Mouse (Mus musculus) left cerebral cortex, postnatal 25 days (tissue): ENCODE results near the gene Gramd1a. TPM values are rescaled to one million over a fixed set of nuclear protein-coding genes. Genes with fewer than 3 reads are reported as not detected.

Experiments used
- DNase-seq, 2 experiments: peaks; one replicate each; pipeline ENCODE4 v3.0.0; 2022; ENCODE audit warnings: low spot score in 2 of 2, mixed read lengths in 1 of 2
- intact Hi-C: fragments of 180-260 bp; cut with DNase I; formaldehyde crosslinking; loops from one replicate; pipeline ENCODE4 v1.15.1; 2025
- total RNA-seq, 2 experiments: library from RNA; stranded (reverse); gene quantifications; 2 replicates each; pipeline ENCODE4 v1.2.3; 2021

Gene Gramd1a
- total RNA-seq, 2 experiments from 2014 or later = 108 to 110 TPM

DNA sequence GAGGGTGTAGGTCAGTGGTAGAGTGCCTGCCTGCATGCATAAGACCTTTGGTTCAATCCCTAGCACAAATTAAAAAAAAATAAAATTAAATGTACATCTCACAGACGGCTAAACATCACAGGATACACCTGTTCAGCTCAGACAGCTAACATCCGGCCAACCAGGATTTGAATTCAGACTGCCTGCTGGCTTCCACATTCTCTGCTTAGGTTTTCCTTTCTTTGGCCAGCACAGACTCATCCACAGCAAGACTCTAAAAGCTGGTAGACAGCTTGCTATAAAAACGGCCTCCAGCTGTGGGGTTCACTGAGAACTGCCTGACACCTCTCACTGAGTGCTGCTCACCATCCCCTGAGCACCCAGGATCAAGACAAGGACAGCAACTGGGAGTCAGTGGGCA is 49.5 kb downstream of the Gramd1a start:
- intact Hi-C loops = no loop called here
- no peak for DNase-seq

GRCm38 (mm10) chr7:31105061-31105768 is 50.5 kb downstream of the Gramd1a start:
- intact Hi-C loops = loop anchor here (1.0 kb wide), 1 partner anchor 18 kb away; no protein-coding TSS in a partner anchor
- DNase-seq = peak; percentile 64 to 92

DNA sequence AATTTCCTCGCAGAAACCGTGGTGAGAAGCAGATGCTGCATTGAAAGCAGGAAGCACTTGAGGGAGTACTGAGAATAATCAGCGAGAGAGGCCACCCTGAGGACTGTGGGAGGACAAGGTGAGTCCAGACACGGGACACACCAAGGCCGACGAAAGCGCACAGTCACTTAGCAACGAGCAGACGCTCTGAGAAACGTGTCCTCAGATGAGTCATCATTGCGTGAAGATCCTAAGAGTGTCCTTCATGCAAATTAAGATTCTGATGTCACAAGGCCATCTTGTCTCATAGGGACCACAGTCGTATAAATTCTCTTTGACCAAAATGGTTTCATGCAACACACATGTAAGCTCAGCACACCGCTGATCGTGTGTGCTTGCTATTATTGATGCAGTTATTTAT is 54.9 kb downstream of the Gramd1a start:
- DNase-seq = no peak
- intact Hi-C loops = no loop called here

DNA sequence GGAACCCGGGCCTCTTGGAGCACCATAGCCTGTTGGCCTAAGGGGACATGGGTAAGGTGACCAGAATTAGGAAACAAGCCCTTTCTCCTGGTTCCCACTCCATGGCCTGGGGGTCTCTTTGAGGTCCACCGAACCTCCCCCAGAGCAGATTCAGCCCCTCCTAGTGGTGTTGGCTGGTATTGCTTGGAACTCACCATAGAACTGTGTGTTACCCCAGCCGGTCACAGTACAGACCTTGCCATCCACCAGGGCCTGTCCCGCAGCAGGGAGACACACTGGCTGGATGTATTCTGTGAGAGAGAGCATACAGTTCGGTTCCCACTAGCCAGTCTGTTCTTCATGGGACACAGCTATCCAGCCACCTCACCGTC is 56.1 kb downstream of the Gramd1a start:
- intact Hi-C loops = loop anchor here (5.0 kb wide), 1 partner anchor 142 kb away; the partner anchor contains the start of gene Usf2

GRCm38 (mm10) chr7:31098697-31099611 is 56.7 kb downstream of the Gramd1a start:
- intact Hi-C loops = loop anchor here (5.0 kb wide), 1 partner anchor 142 kb away; the partner anchor contains the start of gene Usf2
- DNase-seq = no peak

More for the DNA sequence above, 56.1 kb downstream of the Gramd1a start:
- DNase-seq = no peak

GRCm38 (mm10) chr7:31097583-31098248 is 58.0 kb downstream of the Gramd1a start:
- DNase-seq = peak; percentile 91 to 93
- intact Hi-C loops = loop anchor here (1.0 to 5.0 kb wide), 2 partner anchors 38 to 140 kb away; partner anchors contain the start of genes Lgi4 and Usf2

DNA sequence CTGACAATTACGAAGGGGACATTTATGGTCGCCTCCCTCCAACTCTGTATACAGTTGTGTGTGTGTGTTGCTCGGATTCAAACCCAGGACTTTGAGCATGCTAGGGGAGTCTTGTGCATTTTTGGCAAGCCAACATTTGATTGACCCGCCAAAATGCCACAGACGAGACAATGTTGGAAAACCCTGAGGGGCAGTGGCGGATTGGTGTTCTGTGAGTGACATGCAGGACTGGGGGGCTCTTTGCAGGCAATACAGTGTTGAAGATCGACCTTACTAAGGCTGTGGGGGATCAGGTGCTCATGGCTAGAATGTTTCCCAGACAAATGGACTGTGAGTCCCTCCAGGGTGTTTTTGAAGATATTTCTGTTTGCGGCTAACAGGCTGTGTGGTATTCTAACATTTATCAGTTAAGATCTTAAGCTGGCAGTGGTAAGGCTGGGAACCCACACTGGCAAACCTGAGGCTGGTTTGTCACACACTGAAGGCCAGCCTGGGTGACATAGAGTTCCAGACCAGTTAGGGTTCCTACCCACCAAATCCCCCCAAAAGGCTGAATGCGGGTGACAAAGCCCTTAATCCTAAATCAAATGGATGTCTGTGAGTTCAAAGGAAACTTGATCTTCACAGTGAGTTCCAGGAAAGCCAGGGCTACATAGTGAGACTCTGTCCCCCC is 58.7 kb downstream of the Gramd1a start:
- intact Hi-C loops = loop anchor here (1.0 to 5.0 kb wide), 2 partner anchors 38 to 140 kb away; partner anchors contain the start of genes Lgi4 and Usf2
- DNase-seq = no peak

GRCm38 (mm10) chr7:31094774-31095501 is 60.8 kb downstream of the Gramd1a start:
- intact Hi-C loops = loop anchor here (5.0 kb wide), 1 partner anchor 138 kb away; the partner anchor contains the start of gene Usf2

DNA sequence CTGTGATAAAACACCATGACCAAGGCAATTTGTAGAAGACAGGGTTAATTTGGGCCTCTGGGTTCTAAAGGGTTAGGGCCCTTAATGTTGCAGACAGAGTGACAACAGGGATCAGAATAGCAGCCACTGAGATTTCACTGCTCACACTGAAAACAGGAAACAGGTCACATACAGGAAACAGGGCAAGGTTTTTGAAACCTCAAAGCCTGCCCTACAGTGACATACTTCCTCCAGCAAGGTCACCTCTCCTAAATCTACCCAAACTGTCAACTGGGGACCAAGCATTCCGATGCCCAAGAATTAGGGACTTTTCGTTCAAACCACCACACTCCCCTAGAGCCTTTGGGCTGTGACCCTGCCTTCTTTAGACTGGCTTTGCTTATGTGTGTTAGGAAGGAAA is 66.0 kb downstream of the Gramd1a start:
- intact Hi-C loops = no loop called here
- no peak for DNase-seq

More at GRCm38 (mm10) chr7:31094774-31095501, 60.8 kb downstream of the Gramd1a start:
- DNase-seq = no peak

DNA sequence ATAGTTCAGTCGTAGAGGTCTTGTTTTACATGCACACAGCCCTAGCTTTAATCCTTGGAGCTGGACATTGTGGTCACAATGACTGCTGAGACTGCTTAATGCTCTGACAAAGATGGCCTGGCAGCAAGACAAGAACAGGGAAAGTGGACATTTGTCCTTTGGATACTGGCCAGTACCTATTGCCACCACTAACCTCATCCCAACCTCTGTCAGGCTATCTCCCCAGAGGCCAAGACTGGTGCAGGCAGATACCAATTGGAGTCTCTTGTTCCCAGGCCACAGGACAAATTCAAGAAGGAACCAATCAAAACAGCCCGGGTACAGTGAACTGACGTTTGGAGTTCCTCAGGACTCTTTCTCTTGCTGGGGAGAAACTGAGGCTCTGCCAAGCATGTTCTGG is 67.5 kb downstream of the Gramd1a start:
- no peak for DNase-seq
- intact Hi-C loops = no loop called here

DNA sequence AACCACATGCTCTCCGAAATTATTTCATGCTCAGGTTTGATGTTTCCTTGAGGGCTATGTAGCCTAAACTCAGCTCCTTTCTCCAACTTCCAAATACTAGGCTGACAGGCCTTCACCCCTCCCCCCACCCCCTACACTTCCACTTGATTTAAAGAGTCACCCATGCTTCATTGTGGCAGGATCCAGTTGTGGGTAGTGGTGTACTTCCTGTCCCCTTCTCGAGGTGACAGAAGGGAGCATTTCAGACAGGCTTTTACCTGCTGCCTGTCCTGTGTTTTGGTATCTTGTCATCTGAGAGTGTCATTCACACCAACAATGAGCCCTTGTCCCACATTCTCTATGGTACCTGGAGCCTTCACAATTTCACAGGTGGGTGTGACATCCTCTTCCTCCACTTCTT is 68.4 kb downstream of the Gramd1a start:
- intact Hi-C loops = no loop called here
- no peak for DNase-seq

DNA sequence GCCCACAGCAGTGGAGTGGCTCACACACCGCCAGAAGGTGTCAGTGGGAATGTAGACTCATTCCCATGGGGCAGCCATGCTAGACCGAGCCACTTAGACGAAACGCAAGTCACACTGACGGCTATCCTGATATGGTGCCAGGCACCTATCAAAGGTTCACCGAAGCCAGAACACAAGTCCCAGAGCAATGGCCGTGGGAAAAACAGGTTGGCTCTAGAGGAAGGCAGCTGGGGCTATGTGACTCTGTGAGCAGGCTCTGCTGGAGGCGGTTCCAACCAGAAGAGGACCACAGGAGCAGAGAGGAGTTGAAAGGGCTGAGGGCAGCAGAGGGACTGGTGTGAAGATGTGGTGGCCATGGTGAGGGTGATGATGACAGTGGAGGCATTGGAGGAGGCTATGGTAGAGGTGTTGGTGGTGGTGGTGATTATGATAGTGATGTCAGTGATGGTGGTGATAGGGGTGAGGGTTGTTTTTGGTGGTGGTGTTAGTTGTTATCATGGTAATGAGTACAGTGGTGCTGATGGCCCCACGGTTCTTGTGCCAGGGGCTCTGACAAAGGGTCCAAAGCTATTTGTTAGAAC is 69.4 kb downstream of the Gramd1a start:
- intact Hi-C loops = no loop called here
- no peak for DNase-seq

DNA sequence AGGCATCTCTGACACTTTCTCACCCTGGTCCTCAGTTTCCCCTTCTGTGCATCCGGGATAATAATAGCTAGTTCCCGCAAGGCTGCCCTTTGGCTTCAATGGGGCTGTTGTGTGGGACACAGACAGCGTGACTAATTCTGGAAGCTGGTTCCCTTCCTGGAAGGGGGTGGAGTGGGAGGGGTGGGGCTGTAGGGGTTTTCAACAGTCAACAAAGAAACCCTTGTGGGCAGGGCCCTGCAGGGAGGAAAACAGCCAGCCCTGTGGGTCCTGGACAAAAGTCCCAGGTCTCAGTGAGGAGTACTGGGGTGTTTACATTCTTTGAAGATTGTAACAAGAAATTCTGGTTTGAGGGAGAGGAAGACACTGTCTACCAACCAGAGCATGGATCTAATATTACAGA is 70.5 kb downstream of the Gramd1a start:
- intact Hi-C loops = no loop called here
- DNase-seq = peak in 1 of 2 experiments; percentile 57

DNA sequence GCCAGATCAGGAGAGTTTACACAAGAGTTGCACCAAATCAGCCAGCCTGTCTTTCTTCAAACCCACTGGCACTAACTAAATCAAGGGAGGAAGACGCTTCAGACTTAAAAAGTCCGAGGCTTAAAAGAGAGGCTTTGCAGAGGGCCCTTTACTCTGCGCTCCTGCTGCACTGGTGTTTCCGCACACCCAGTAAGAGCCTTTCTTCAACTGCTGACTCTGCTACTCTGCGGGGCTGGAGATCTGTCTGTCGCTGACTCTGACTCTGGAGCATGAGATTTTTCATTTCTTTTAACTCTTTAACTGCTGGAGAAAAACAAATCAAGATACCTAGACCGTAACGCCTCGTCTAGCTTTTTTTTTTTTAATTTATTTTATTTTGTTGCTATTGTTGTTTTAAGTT is 71.6 kb downstream of the Gramd1a start:
- peak in 1 of 2 experiments; percentile 37 for DNase-seq

DNA sequence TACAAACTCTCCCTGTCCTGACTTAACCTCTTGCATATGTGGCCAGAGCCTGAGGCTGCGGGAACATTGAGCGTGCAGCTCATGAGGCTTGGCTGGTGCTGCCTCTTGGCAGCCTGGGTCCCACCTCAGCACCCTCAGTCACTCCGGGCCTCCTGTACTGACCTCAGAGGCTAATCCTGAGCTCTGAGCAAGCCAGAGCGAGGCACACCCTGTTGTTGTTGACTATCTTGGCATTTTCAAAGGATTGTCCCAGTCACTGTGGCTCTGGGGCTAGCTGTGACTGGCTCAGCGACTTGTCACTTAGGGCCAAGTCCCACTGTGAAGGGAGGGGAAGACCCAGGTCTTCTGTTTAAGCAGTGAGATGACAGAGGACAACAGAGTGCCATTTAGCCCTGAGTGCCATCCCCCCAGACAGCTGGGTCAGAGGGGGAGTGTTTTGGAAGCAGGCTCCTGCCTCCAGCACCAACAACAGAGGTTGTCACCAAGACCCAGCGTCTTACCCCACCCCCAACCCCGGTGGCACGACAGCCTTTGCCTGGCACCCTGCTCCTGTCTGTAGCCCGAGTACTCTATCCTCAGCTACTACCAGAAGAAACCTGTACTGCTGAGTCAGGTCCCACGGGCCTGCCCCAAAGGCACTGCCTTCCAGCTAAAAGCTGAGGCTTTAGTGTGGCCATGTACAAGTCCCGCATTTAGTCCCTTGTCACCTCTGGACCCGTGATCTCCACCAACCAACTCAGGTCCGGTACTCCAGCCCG is 72.7 kb downstream of the Gramd1a start:
- intact Hi-C loops = no loop called here
- peak in 1 of 2 experiments; percentile 54 for DNase-seq

More for the DNA sequence above, 71.6 kb downstream of the Gramd1a start:
- intact Hi-C loops = no loop called here

DNA sequence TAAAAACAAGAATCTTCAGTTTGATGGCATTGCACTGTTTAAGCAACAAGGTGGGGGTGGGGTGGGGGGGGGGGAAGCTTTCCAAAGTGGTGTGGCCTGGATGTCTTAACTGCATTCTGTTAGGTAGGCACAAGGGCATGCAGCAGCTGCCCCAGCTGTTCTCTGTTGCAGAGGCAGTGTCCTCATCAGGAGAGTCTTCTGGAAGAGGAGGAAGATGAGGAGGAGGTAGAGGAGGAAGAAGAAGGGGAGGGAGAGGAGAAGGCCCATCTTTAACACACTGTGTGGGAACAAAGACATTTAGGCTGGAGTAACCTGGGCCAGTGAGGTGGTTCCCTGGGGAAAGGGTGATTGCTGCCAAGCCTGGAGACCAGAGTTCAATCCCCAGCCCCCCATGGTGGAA is 73.6 kb downstream of the Gramd1a start:
- DNase-seq = no peak
- intact Hi-C loops = no loop called here

DNA sequence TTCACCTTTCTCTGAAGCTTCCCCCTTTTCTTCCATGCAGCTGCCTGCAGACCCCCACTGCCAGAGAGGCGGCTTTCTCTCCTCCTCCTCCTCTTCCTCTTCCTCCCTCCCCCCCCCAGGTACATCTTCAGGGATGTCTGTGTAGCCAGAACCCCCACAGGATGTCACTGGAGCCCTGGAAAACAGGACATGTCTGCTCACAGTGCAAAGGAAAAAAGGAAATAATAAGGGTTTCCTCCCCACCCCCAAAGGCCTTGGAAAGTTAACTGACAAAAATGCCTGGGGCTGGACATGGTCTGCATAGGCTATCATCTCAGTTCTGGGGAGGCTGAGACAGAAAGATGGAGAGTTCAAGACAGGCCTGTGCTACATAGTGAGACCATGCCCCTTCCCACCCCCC is 74.6 kb downstream of the Gramd1a start:
- no peak for DNase-seq
- intact Hi-C loops = no loop called here

DNA sequence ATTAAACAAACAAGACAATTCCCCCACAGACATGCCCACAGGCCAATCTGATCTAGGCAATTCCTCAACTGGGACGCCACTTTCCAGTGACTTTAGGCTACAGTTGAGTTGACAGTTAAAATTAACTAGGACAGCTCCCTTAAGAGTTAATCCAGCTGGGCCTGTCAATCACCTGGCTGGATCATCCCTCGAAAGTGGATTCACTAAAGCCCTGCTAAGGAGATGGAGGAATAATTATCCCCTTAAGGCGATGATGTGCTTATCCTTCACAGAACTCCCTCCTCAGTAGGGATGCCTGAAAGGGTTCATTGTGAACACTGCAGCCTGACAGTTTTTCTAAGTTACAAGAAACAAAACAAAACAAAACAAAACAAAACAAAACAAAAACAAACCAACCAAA is 75.1 kb downstream of the Gramd1a start:
- intact Hi-C loops = no loop called here
- DNase-seq = no peak
